Mouse (Mus musculus) limb, embryonic 10.5 days (tissue): ENCODE data around the gene Fiz1. TPM values are rescaled to one million over a fixed set of nuclear protein-coding genes. Genes with fewer than 3 reads are reported as not detected.
A peak's percentile ranks its signal among the peaks of the same experiment; 100 is the strongest.

Experiments used
- DNase-seq: peaks from one replicate; pipeline ENCODE4 v3.0.0-alpha.2; 2017; ENCODE audit warnings: low spot score
- H3K27ac ChIP-seq: fragments of 300-500 bp; sonication (generic); 2 replicates; pipeline ENCODE4 v1.5.1; 2016; ENCODE audit warnings: mild to moderate bottlenecking
- H3K27me3 ChIP-seq: fragments of 300-500 bp; sonication (generic); 2 replicates; pipeline ENCODE4 v1.6.1; 2016; ENCODE audit warnings: low read depth, mild to moderate bottlenecking; ENCODE audit not compliant: poor library complexity, severe bottlenecking
- H3K36me3 ChIP-seq: fragments of 300-500 bp; sonication (generic); 2 replicates; pipeline ENCODE4 v1.6.1; 2016; ENCODE audit warnings: mild to moderate bottlenecking, moderate library complexity
- H3K4me1 ChIP-seq: fragments of 300-500 bp; sonication (generic); 2 replicates; pipeline ENCODE4 v1.6.1; 2016
- H3K4me3 ChIP-seq: fragments of 300-500 bp; sonication (generic); 2 replicates; pipeline ENCODE4 v1.5.1; 2016; ENCODE audit warnings: mild to moderate bottlenecking, moderate library complexity
- H3K9me3 ChIP-seq: fragments of 300-500 bp; sonication (generic); replicated peaks from 2 replicates; pipeline ENCODE4 v1.6.1; 2016; ENCODE audit warnings: mild to moderate bottlenecking
- WGBS: fragments of 180-500 bp; shearing (Covaris S2); methylation state at CpG from one replicate; pipeline ENCODE4 v1.1.7; 2016; 5-methylcytosine and 5-hydroxymethylcytosine counted together
- polyA plus RNA-seq: library from polyadenylated mRNA; unstranded; fragments of >200 nt; fragmentation: Nextera tagmentation; extraction: Ambion mirVana; gene quantifications from 2 replicates; pipeline ENCODE4 v1.2.1, GENCODE M21; 2016

Fiz1 gene
- 64.8 and 68.3 TPM in 2 replicates for polyA plus RNA-seq

GRCm38 (mm10) chr7:5014251-5015117, at the start of gene Fiz1, which contains the start of gene Zfp524:
Fiz1 (minus strand) TSS chr7:5014697.
Zfp524 (plus strand) TSS chr7:5014415.
- Histone ChIP-seq H3K4me1 (peaks cover 16% of the 10 kb centered on the region; the same call in 1 of the 2 replicates), H3K36me3 (peaks cover 54% of the 10 kb centered on the region), H3K27ac (peak within 1 kb of the TSS; percentile 98), H3K9me3 (no peaks in the 10 kb centered on the region), H3K4me3 (peak within 1 kb of the TSS; percentile 69), H3K27me3 (no peaks in the 10 kb centered on the region)
- peak; percentile 97 for DNase-seq
- WGBS: under 1% methylated on average over 42 of the region's 42 CpGs

GRCm38 (mm10) chr7:5062360-5063001, 48.0 kb upstream of the Fiz1 start:
- H3K27ac ChIP-seq: peak overlapping the region; percentile 97
- H3K27me3 ChIP-seq: peaks cover 17% of the 10 kb centered on the region
- peaks cover 34% of the 10 kb centered on the region for H3K36me3 ChIP-seq
- DNase-seq: peak; percentile 86
- WGBS: under 1% methylated on average over 49 of the region's 51 CpGs
- no peaks in the 10 kb centered on the region for H3K9me3 ChIP-seq
- H3K4me3 ChIP-seq: peak overlapping the region; percentile 65
- H3K4me1 ChIP-seq: peaks cover 33% of the 10 kb centered on the region

- no peaks in the 10 kb centered on the region; the same call in 1 of the 2 replicates for H3K9me3 ChIP-seq
- under 1% methylated on average over 63 of the region's 65 CpGs for WGBS
- peak within 1 kb of the TSS; percentile 97 for H3K27ac ChIP-seq
- peaks cover 28% of the 10 kb centered on the region for H3K36me3 ChIP-seq
- DNase-seq: peak; percentile 98
- H3K27me3 ChIP-seq: peaks cover 23% of the 10 kb centered on the region
- peaks cover 39% of the 10 kb centered on the region for H3K4me1 ChIP-seq
- peak within 1 kb of the TSS; percentile 65 for H3K4me3 ChIP-seq
Observed at GRCm38 (mm10) chr7:5061774-5062359, 47.4 kb upstream of the Fiz1 start, which contains the start of gene U2af2. U2af2 (plus strand) TSS chr7:5062143.

GRCm38 (mm10) chr7:5060944-5061773, 46.7 kb upstream of the Fiz1 start:
- Histone ChIP-seq H3K36me3 (peaks cover 21% of the 10 kb centered on the region), H3K4me1 (peaks cover 44% of the 10 kb centered on the region), H3K9me3 (no peaks in the 10 kb centered on the region; the same call in 1 of the 2 replicates), H3K27ac (peak overlapping the region; percentile 97), H3K4me3 (peak overlapping the region; percentile 65), H3K27me3 (peaks cover 30% of the 10 kb centered on the region)
- under 1% methylated on average over 60 of the region's 60 CpGs for WGBS
- DNase-seq: peak; percentile 93

- no peaks in the 10 kb centered on the region; the same call in 1 of the 2 replicates for H3K9me3 ChIP-seq
- H3K27me3 ChIP-seq: peaks cover 39% of the 10 kb centered on the region
- WGBS: 3% methylated on average over 27 of the region's 27 CpGs
- H3K4me1 ChIP-seq: peaks cover 37% of the 10 kb centered on the region
- H3K36me3 ChIP-seq: peaks cover 12% of the 10 kb centered on the region
- peak; percentile 83 for DNase-seq
- H3K4me3 ChIP-seq: peak overlapping the region; percentile 65
- peak overlapping the region; percentile 97 for H3K27ac ChIP-seq
Observed at GRCm38 (mm10) chr7:5060239-5060731, 45.8 kb upstream of the Fiz1 start.

GRCm38 (mm10) chr7:5059421-5059820, 44.9 kb upstream of the Fiz1 start:
- Histone ChIP-seq H3K27me3 (peaks cover 48% of the 10 kb centered on the region), H3K36me3 (peaks cover 6% of the 10 kb centered on the region), H3K4me3 (no peak overlapping the region; the same call in 1 of the 2 replicates), H3K27ac (no peak overlapping the region), H3K9me3 (no peaks in the 10 kb centered on the region; the same call in 1 of the 2 replicates), H3K4me1 (peaks cover 35% of the 10 kb centered on the region)
- WGBS: 91% methylated on average over 12 of the region's 12 CpGs
- no peak for DNase-seq

- Histone ChIP-seq H3K4me1 (peaks cover 33% of the 10 kb centered on the region), H3K27me3 (peaks cover 56% of the 10 kb centered on the region), H3K36me3 (no peaks in the 10 kb centered on the region), H3K4me3 (0 out of 2 replicates have a peak overlapping the region, but pooled peaks have one; percentile 6), H3K27ac (no peak overlapping the region), H3K9me3 (no peaks in the 10 kb centered on the region; the same call in 1 of the 2 replicates)
- 91% methylated on average over 1 of the region's 1 CpGs for WGBS
- DNase-seq: no peak
Observed at GRCm38 (mm10) chr7:5058631-5059030, 44.1 kb upstream of the Fiz1 start.

GRCm38 (mm10) chr7:5057804-5058203, 43.3 kb upstream of the Fiz1 start:
- H3K27me3 ChIP-seq: peaks cover 64% of the 10 kb centered on the region
- H3K9me3 ChIP-seq: no peaks in the 10 kb centered on the region; the same call in 1 of the 2 replicates
- H3K4me1 ChIP-seq: peaks cover 39% of the 10 kb centered on the region
- WGBS: 26% methylated on average over 11 of the region's 11 CpGs
- DNase-seq: no peak
- peak overlapping the region; percentile 59; the same call in 1 of the 2 replicates for H3K4me3 ChIP-seq
- H3K27ac ChIP-seq: no peak overlapping the region
- no peaks in the 10 kb centered on the region for H3K36me3 ChIP-seq

- Histone ChIP-seq H3K27ac (0 out of 2 replicates have a peak overlapping the region, but pooled peaks have one; percentile 80), H3K4me1 (peaks cover 43% of the 10 kb centered on the region), H3K36me3 (no peaks in the 10 kb centered on the region), H3K4me3 (peak overlapping the region; percentile 59), H3K27me3 (peaks cover 68% of the 10 kb centered on the region), H3K9me3 (no peaks in the 10 kb centered on the region; the same call in 1 of the 2 replicates)
- 33% methylated on average over 8 of the region's 8 CpGs for WGBS
- DNase-seq: no peak
Observed at GRCm38 (mm10) chr7:5057381-5057780, 42.9 kb upstream of the Fiz1 start.

- 3% methylated on average over 54 of the region's 55 CpGs for WGBS
- H3K36me3 ChIP-seq: no peaks in the 10 kb centered on the region
- H3K27ac ChIP-seq: peak overlapping the region; percentile 80
- peak overlapping the region; percentile 59 for H3K4me3 ChIP-seq
- H3K4me1 ChIP-seq: peaks cover 49% of the 10 kb centered on the region
- H3K27me3 ChIP-seq: peaks cover 74% of the 10 kb centered on the region
- H3K9me3 ChIP-seq: no peaks in the 10 kb centered on the region; the same call in 1 of the 2 replicates
- peak; percentile 70 for DNase-seq
Observed at GRCm38 (mm10) chr7:5056651-5057263, 42.3 kb upstream of the Fiz1 start.

- peaks cover 71% of the 10 kb centered on the region for H3K27me3 ChIP-seq
- 7% methylated on average over 32 of the region's 32 CpGs for WGBS
- DNase-seq: peak; percentile 46
- H3K4me3 ChIP-seq: peak overlapping the region; percentile 92
- peaks cover 48% of the 10 kb centered on the region for H3K4me1 ChIP-seq
- no peaks in the 10 kb centered on the region for H3K36me3 ChIP-seq
- 0 out of 2 replicates have a peak overlapping the region, but pooled peaks have one; percentile 19 for H3K27ac ChIP-seq
- H3K9me3 ChIP-seq: no peaks in the 10 kb centered on the region; the same call in 1 of the 2 replicates
Observed at GRCm38 (mm10) chr7:5053456-5054179, 39.1 kb upstream of the Fiz1 start.
